Mouse (Mus musculus) heart, postnatal 36 days (tissue): ENCODE measurements at regions not wholly inside any gene's neighbourhood (a gene's known extent, or its start where the extent isn't known, plus 50 kb on each side); places are given as distances from the start of the nearest gene placed in this dataset.

Source experiments
- DNase-seq, 2 experiments: peaks; one replicate each; pipeline ENCODE4 v3.0.0; 2021 to 2022
- intact Hi-C: fragments of 180-260 bp; cut with DNase I; formaldehyde crosslinking; loops from one replicate; pipeline ENCODE4 v1.15.1; 2025

DNA sequence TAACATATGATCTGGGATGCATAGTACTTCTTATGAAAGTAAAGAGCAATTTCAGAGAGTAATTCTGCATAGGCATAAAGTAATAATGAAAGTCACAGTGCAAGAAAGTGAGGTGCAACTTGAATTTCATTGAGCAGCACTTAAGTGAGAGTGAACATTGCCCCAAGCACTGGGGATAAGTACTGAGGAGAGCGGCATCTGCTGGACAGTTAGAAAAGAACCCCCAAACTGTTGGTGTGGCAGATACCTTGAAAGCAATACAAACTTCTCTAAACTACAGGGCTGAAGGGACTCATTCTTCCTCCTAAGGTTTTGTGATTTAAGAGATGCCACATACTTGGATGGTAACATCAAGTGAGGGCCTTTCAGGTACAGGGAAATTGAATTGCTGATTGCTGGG, 56.4 kb upstream of the Olfr1322 start:
- DNase-seq, result no peak
- intact Hi-C loops, result loop anchor here (5.0 kb wide), 1 partner anchor 175 kb away; no protein-coding TSS in a partner anchor
